Mouse (Mus musculus) CD8-positive naive resting alpha-beta T cell, adult 2 months (primary cell): ENCODE measurements at regions not wholly inside any gene's neighbourhood (a gene's known extent, or its start where the extent isn't known, plus 50 kb on each side); places are given as distances from the start of the nearest gene placed in this dataset.
"Not testable (repeated sequence)": the region's sequence is repeated elsewhere in the genome, so short reads cannot be mapped to it uniquely, and the experiment has no call there.

Source experiments
- DNase-seq, 2 experiments: peaks; one replicate each; pipeline ENCODE4 v3.0.0; 2022; ENCODE audit warnings: low read depth in 2 of 2, low spot score in 2 of 2

GRCm38 (mm10) chr11:22573166-22573565, 61.3 kb downstream of the Tmem17 start:
- no peak for DNase-seq

GRCm38 (mm10) chr11:22573802-22574201, 61.9 kb downstream of the Tmem17 start:
- DNase-seq, result no peak

DNA sequence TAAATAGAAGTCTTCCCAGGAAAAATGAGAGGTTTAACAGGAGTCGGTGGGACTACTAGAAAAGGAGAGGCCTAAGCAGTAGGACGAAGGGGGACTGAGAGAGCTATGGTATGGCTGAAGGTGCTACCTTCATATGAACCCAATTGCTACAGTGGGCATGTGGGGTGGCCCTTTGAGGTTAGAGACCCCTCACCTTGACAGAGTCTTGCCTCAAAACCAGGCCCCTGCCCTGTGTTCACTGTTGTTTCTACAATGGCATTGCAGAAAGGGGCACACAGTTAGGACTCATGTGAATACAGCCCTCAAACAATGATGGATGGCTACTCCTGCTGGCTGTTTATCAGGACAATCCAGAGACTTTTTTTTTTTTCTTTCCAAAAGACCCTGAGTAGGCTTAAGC, 62.6 kb downstream of the Tmem17 start:
- no peak for DNase-seq

DNA sequence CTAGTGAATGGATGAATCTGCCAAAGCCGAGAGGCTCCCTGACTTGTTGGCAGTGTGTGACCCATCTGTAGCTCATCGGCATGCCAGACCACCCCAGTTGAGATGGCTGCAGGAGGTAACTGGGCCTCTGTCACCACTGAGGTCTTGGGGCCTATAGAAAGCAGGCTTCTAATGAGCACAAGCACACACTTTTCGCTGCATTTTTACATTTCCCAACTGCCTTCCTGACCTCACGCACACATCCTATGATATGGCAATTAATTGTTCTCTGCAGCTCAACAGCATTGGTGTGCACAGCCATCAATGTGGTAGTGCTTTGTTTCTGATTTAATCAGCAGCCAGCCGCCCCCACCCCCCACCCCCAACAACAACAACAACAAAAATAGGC, 72.2 kb downstream of the Tmem17 start:
- DNase-seq, result no peak

GRCm38 (mm10) chr11:22584488-22585158, 72.7 kb downstream of the Tmem17 start:
- DNase-seq, result no peak

GRCm38 (mm10) chr11:22587691-22588241, 75.9 kb downstream of the Tmem17 start:
- no peak for DNase-seq

DNA sequence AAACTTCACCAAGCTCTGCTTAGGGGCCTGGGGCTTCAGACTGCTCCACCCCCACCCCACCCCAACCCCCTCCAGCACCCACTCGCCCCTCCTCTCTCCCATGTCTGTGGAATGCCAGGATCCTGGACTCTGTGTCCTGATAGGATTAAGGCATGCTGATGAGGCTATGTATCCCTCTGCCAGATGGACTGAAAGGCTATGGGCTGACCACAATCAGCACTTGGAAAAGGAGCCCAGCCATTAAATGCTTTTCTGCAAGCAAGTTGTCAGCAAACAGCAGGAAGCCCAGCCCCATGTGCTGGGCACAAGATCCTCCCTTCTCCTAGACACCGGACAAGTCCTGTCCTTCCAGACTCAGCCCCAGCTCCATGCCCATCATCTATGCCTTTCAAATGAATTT, 76.7 kb downstream of the Tmem17 start:
- no peak for DNase-seq

DNA sequence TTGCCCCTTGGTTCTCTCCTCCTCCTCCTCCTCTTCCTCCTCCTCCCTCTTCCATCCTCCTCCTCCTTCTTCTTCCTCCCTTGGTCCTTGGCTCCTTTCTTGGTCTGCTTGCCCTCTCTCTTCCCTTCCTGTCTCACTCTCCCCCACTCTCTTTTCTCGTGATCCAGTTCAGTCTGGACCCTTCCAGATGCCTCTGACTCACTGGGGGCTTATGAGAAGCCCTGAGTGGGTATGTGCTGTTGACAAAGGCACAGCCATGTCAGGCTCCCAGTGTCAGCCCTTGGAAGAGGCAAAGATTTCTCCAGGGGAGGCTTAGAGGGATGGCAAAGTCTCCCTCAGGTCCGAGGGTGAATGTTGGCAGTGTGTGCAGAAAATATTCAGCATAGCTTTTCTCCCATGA, 78.0 kb downstream of the Tmem17 start:
- DNase-seq, result no peak

GRCm38 (mm10) chr11:22591050-22591449, 79.2 kb downstream of the Tmem17 start:
- DNase-seq, result not testable (repeated sequence)

DNA sequence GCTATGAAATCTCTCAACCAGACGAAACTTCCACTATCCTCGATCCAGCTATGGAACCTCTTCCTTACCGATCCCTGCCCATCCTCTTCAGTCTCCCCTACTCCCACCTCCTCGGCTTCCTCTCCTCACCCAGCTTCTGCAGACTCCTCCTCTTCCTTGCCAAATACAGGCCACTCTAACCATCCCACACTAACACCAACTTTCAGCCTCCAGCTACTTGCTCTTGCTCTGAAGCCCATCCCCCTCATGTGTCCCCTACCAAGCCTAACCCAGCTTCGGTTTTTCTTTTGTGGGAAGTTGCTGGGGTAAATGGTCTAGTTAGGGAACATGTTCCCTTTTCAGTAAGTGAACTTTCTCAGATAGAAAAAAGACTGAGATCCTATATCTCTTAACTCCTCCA, 80.8 kb downstream of the Tmem17 start:
- DNase-seq, result no peak

GRCm38 (mm10) chr11:22596076-22596804, 84.4 kb downstream of the Tmem17 start:
- no peak for DNase-seq

- DNase-seq, result no peak
Measured at GRCm38 (mm10) chr11:22596805-22597149, 84.9 kb downstream of the Tmem17 start.

GRCm38 (mm10) chr11:22600370-22600769, 88.5 kb downstream of the Tmem17 start:
- no peak for DNase-seq

DNA sequence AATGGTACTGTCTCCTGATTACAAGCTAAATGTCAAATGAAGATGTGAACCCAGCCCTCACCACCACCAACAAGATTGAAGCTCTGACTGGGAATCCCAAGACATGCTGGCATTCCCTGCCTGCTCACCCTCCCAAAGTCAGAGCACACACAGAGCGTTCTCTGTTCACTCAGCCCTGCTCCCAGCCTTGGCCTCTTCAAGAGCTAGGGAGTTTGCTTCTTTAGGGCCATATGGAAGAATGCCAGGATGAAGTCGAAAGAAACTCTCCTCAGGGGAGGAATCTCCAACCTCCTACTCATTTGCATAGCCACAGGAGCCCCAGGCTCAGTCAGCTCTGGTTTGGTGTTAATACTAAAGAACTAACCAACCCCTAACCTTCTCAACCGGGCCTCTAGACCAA, 90.1 kb downstream of the Tmem17 start:
- no peak for DNase-seq

DNA sequence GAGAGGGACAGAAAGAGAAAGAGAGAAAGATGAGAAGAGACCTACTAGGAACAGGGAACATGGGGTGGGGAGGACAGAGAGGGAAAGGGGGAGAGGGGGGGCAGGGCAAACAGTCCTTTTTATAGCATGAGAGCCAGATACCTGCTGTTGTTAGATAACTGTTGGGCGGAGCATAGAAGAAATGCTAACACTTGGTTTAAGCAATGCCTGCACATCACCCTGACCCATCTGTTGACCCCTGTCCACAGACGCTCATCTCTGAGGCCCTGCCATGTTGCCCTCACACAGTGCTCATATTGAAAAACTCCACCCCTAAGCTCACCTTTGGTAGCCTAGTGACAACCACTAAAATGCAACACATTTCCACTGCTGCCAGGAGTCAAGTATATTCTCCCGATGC, 90.7 kb downstream of the Tmem17 start:
- no peak for DNase-seq

- DNase-seq, result no peak
Measured at GRCm38 (mm10) chr11:22603397-22603796, 91.5 kb downstream of the Tmem17 start.

- DNase-seq, result no peak
Measured at GRCm38 (mm10) chr11:22606380-22606779, 94.5 kb downstream of the Tmem17 start.

DNA sequence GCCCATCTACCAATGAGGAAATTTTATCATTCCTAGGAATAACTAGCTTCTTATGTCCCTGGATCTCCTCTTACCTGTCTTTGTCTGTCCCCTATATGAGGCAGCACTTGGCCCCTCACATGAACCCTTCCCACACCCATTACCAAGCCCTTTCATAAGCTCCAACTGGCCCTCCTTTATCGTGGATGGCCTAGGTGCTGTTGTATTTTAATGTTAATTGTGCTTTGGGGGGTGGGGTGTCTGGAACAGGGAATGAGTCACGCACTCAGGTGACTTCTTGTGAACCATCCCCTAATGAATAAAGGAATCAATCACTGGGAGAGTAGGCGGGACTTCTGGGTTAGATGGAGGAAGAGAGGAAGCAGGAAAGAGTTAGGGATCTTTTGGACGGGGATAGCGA, 95.8 kb downstream of the Tmem17 start:
- no peak for DNase-seq

GRCm38 (mm10) chr11:22608945-22609344, 97.1 kb downstream of the Tmem17 start:
- DNase-seq, result no peak

DNA sequence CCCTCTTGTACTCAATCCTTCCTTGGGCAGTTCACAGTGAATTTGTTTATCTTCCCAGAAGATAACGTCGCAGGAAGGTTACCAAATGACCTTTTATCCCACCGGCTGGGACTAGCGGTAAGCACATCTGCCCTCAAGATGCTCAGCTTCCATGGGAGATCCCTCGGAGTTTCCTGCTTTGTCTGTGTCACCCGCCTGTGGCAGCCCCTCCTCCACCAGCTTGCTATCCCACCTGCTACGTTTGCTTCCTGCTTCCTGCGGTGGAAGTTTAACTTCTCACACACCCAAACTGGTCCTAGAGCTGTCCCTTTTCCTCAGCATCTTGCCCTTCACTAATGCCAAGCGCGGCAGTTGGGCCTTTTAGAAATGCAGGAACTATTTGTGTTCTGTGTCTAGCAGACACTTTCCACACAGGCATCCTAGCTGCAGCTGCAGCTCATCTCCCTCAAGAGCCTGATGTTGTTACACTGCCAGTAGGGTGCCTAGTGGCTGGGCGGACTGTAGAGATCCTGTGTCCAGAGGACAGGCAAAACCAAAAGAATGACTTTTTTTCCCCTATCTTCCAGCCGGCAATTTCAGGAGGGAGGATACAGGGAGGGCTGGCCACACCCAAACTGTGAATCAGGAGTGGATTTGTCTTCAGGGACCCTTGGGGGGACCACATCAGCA, 98.7 kb downstream of the Tmem17 start:
- no peak for DNase-seq

DNA sequence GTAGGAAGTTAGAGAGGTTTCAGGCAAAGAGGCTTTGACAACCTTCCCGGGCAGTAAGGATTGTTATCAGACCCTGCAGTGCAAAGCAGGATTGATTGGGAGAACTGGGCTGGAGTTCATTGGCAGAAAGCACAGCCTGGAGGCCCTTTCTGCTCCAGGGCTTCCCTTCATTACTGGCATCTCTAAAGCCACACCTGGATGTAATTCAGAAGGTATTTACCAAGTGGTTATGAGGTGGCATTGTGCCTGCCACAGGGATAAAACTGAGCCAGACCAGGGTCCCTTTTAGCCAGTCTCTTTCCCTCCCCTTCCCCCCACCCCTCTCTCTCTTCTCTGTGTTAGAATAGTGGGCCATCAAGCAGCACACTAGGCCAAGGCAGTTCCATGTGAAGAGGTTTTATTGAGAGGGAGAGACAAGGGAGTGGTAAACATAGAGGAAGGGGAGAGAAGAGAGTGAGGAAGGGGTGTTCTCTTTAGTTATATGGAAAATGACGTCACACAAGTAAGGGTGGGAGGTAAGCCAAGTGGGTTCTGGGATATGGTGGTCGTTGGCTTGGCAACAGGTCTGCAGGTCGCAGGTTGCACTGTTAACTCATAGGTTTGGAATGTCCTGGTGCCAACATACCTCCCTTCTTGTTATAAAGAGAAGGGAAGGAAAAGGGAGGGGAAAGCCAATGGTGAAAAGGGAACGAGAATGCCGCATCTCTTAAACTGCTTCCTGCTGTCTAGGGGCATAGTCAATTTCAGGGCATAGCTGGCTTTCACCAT, 99.4 kb downstream of the Tmem17 start:
- no peak for DNase-seq
